Mouse (Mus musculus): ENCODE measurements around the gene Dgkz. TPM values are rescaled to one million over a fixed set of nuclear protein-coding genes. Genes with fewer than 3 reads are reported as not detected.

The Dgkz gene
- polyA plus RNA-seq, 1 experiment = 129 TPM

- H3K27ac ChIP-seq (ENCODE audit: insufficient read depth, low read depth, low read length) = no peak overlapping the region
- TF ChIP-seq CTCF (IDR thresholded peaks at IDR 0.05; ENCODE audit: low read depth, low read length) (peak; percentile 65), POLR2A (IDR thresholded peaks at IDR 0.05; ENCODE audit: borderline replicate concordance, low read depth, low read length) (no peak)
- no peak overlapping the region for H3K4me3 ChIP-seq (ENCODE audit: insufficient read depth, low read length)
- H3K4me1 ChIP-seq (ENCODE audit: control insufficient read depth, insufficient read depth, low read length) = peaks cover 31% of the 10 kb centered on the region
Observed at GRCm38 (mm10) chr2:91944170-91944950, 31.3 kb downstream of the Dgkz start.

GRCm38 (mm10) chr2:91942356-91942755 lies 33.3 kb downstream of the Dgkz start:
- TF ChIP-seq CTCF (IDR thresholded peaks at IDR 0.05; ENCODE audit: low read depth, low read length) (peak; percentile 17; the same call in 1 of the 2 replicates), POLR2A (IDR thresholded peaks at IDR 0.05; ENCODE audit: borderline replicate concordance, low read depth, low read length) (no peak)
- no peak overlapping the region for H3K4me3 ChIP-seq (ENCODE audit: insufficient read depth, low read length)
- peaks cover 19% of the 10 kb centered on the region for H3K4me1 ChIP-seq (ENCODE audit: control insufficient read depth, insufficient read depth, low read length)
- H3K27ac ChIP-seq (ENCODE audit: insufficient read depth, low read depth, low read length) = no peak overlapping the region

DNA sequence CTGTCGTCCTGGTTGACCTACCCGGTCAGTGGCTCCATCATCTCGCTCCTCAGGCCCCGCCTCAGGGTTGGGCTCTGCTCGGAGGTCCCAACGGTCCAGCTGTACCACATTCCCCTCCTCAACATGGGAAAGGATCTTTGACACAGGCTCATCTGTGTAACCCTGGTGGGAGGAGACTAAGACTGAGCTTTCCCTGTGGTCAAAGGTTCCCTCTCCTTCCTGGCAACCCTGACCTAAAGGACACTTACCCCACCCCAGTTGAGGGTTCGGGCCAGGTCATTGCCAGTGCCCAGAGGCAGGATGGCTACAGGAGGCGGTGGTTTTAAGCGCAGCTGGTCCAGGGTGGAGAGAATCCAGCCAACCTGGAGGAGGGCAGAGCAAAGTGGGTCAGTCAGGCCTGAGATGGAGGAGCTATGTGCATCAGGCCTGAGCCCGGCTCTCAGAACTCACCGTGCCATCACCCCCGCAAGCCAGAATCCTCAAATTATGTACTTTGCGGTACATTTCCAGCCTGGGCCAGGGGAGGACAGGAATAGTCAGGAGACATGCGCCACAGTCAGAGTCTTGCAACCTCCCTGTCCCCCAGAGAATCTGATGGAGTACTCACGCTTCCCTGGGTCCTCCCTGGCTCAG lies 36.2 kb downstream of the Dgkz start:
- Histone ChIP-seq H3K4me3 (ENCODE audit: insufficient read depth, low read length) (no peak overlapping the region), H3K27ac (ENCODE audit: insufficient read depth, low read depth, low read length) (no peak overlapping the region), H3K4me1 (ENCODE audit: control insufficient read depth, insufficient read depth, low read length) (peaks cover 3% of the 10 kb centered on the region)
- TF ChIP-seq POLR2A (IDR thresholded peaks at IDR 0.05; ENCODE audit: borderline replicate concordance, low read depth, low read length) (no peak), CTCF (IDR thresholded peaks at IDR 0.05; ENCODE audit: low read depth, low read length) (no peak)

- no peak overlapping the region for H3K27ac ChIP-seq (ENCODE audit: insufficient read depth, low read depth, low read length)
- H3K4me3 ChIP-seq (ENCODE audit: insufficient read depth, low read length) = no peak overlapping the region
- TF ChIP-seq POLR2A (IDR thresholded peaks at IDR 0.05; ENCODE audit: borderline replicate concordance, low read depth, low read length) (no peak), CTCF (IDR thresholded peaks at IDR 0.05; ENCODE audit: low read depth, low read length) (no peak)
- H3K4me1 ChIP-seq (ENCODE audit: control insufficient read depth, insufficient read depth, low read length) = peaks cover 8% of the 10 kb centered on the region
Observed at GRCm38 (mm10) chr2:91936154-91936553, 39.5 kb downstream of the Dgkz start.

GRCm38 (mm10) chr2:91934826-91935525 lies 40.7 kb downstream of the Dgkz start:
- Histone ChIP-seq H3K4me1 (ENCODE audit: control insufficient read depth, insufficient read depth, low read length) (peaks cover 8% of the 10 kb centered on the region), H3K4me3 (ENCODE audit: insufficient read depth, low read length) (no peak overlapping the region), H3K27ac (ENCODE audit: insufficient read depth, low read depth, low read length) (no peak overlapping the region)
- no peak for TF ChIP-seq CTCF (IDR thresholded peaks at IDR 0.05; ENCODE audit: low read depth, low read length)
- no peak for TF ChIP-seq POLR2A (IDR thresholded peaks at IDR 0.05; ENCODE audit: borderline replicate concordance, low read depth, low read length)

DNA sequence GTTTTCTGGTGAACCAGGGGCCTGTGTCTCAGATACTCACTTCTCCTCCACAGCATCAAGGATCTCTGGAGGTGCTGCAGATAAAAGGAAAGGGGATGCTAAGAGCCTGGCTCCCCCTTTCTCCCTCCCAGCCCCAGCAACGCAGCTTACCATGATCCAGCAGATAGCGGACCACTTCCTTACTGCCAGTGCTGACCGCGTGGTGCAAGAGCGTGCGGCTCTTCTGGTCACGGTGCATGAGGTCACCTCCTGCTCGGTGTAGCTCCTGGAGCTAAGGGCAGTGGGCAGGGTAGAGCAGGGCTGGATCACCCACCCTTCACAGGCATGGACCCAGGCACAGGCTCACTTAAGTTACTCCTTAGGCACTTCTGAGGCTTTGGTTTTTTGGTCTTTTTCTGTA lies 41.6 kb downstream of the Dgkz start:
- H3K4me1 ChIP-seq (ENCODE audit: control insufficient read depth, insufficient read depth, low read length) = peaks cover 8% of the 10 kb centered on the region
- H3K27ac ChIP-seq (ENCODE audit: insufficient read depth, low read depth, low read length) = no peak overlapping the region
- TF ChIP-seq CTCF (IDR thresholded peaks at IDR 0.05; ENCODE audit: low read depth, low read length) (no peak), POLR2A (IDR thresholded peaks at IDR 0.05; ENCODE audit: borderline replicate concordance, low read depth, low read length) (no peak)
- no peak overlapping the region for H3K4me3 ChIP-seq (ENCODE audit: insufficient read depth, low read length)

DNA sequence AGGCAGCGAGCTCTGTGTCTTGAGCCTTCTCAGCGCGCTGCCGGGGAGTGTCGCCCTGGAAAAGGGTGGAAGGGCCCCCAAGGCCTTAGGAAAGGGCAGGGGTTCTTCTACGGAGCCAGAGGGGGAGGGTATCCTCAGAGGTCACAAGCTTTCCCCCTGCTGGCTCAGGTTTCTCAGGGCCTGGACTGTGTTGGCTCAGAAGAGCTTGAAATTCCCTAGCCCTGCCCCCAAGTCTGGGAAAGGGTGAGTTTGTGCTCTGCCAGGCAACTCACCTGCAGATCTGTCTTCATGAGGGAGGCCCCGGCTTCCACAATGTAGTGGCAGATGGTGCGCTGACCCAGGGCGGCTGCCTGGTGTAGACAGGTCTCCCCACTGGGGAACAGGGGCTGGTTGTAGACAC lies 42.2 kb downstream of the Dgkz start:
- H3K4me1 ChIP-seq (ENCODE audit: control insufficient read depth, insufficient read depth, low read length) = peaks cover 8% of the 10 kb centered on the region
- TF ChIP-seq CTCF (IDR thresholded peaks at IDR 0.05; ENCODE audit: low read depth, low read length) (no peak), POLR2A (IDR thresholded peaks at IDR 0.05; ENCODE audit: borderline replicate concordance, low read depth, low read length) (no peak)
- no peak overlapping the region for H3K4me3 ChIP-seq (ENCODE audit: insufficient read depth, low read length)
- H3K27ac ChIP-seq (ENCODE audit: insufficient read depth, low read depth, low read length) = no peak overlapping the region

DNA sequence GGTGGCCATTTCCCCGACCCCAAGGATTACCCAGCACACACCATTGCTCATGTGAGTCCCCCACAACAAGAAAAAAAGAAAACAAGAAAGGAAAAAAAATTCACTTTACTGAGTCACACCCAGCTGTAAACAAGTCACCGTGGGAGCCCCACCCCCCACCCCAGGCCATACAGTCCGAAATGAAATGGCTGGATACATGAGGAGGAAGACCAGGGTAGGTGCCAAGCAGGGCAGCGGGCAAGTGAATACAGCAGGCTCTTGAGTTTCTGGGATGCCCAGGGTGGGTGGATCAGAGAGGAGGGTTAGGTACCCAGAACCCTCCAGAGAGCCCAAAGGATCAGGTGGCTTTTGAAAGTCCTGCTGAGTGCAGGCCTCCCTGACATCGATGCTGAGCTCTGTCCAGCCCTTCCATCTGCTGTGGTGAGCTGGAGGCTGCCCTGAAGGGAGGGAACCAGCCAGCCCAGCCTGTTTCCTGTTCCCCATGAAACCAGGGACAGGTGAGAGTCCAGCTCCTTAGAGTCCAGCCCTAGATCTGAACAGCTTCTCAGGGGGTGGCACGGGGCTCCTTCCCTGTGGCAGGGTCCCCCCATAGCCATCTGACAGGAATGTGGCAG lies 42.8 kb downstream of the Dgkz start:
- Histone ChIP-seq H3K4me3 (ENCODE audit: insufficient read depth, low read length) (no peak overlapping the region), H3K27ac (ENCODE audit: insufficient read depth, low read depth, low read length) (no peak overlapping the region), H3K4me1 (ENCODE audit: control insufficient read depth, insufficient read depth, low read length) (peaks cover 11% of the 10 kb centered on the region)
- no peak for TF ChIP-seq POLR2A (IDR thresholded peaks at IDR 0.05; ENCODE audit: borderline replicate concordance, low read depth, low read length)

DNA sequence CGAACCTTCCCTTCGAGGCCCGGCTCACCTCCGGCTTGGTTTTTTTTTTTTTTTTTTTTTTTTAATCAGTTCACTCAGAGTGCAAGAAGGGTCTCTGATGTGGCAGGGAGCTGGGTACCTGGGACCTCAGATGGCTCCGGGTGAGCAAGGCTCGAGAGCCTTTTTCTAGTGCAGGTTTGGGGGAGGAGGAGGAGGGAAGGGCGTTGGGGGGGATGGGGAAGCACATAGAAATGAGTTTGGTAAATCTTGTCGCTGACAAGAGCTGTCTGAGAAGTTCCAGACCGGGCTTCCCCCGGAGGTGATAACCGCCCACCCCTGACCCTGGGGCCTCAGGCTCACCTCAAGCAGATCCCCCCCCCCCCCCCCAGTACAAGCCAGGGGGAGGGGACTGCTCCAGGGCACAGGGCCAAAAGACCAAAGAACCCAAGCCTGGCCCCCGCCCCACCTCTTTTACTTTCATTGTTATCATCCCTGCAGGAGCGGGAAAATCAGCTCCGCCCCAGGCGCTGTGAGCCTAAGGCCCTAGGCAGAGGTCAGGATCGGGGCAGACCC lies 43.4 kb downstream of the Dgkz start, which contains the start of gene Mdk:
Gene Mdk (minus strand): TSS at position 138 of the 552 bp plus-strand sequence.
- TF ChIP-seq POLR2A (IDR thresholded peaks at IDR 0.05; ENCODE audit: borderline replicate concordance, low read depth, low read length) (no peak), CTCF (IDR thresholded peaks at IDR 0.05; ENCODE audit: low read depth, low read length) (no peak)
- Histone ChIP-seq H3K4me3 (ENCODE audit: insufficient read depth, low read length) (no peak within 1 kb of the TSS), H3K27ac (ENCODE audit: insufficient read depth, low read depth, low read length) (no peak within 1 kb of the TSS), H3K4me1 (ENCODE audit: control insufficient read depth, insufficient read depth, low read length) (peaks cover 14% of the 10 kb centered on the region)
